Mouse (Mus musculus) kidney, adult 18-20 months (tissue): ENCODE data around the gene Ranbp9.

Experiments used
- DNase-seq: peaks from one replicate; pipeline ENCODE4 v3.0.0; 2021

Ranbp9 gene

GRCm38 (mm10) chr13:43360534-43360933 lies 120.5 kb downstream of the Ranbp9 start:
- DNase-seq, result no peak

GRCm38 (mm10) chr13:43356346-43357125 lies 124.5 kb downstream of the Ranbp9 start:
- no peak for DNase-seq

- no peak for DNase-seq
Measured at GRCm38 (mm10) chr13:43354362-43354761, 126.7 kb downstream of the Ranbp9 start.

GRCm38 (mm10) chr13:43353356-43353755 lies 127.7 kb downstream of the Ranbp9 start:
- no peak for DNase-seq
